Mouse (Mus musculus) heart, postnatal 0 days (tissue): ENCODE results near the gene Adipoq.

ENCODE experiments used
- CTCF ChIP-seq: IDR thresholded peaks from 2 replicates; pipeline ENCODE4 v1.5.1; 2016; ENCODE audit warnings: antibody characterized with exemption, control low read depth, low read depth
- EP300 ChIP-seq: IDR thresholded peaks from 2 replicates; pipeline ENCODE4 v1.6.1; 2016; ENCODE audit warnings: antibody characterized with exemption, low read depth

GRCm38 (mm10) chr16:23103038-23103745 lies 43.1 kb upstream of the Adipoq start:
- no peak for TF ChIP-seq CTCF
- no peak for TF ChIP-seq EP300
